Mouse (Mus musculus): Measurements from ENCODE around the gene Vamp8. TPM values are rescaled to one million over a fixed set of nuclear protein-coding genes. Genes with fewer than 3 reads are reported as not detected.

The Vamp8 gene
- total RNA-seq (2021) (10 to 100 TPM; 69.3 to 78.8 TPM), polyA plus RNA-seq (2012; rRNA removed) (85.6 and 112 TPM in 2 replicates)
- long read RNA-seq, transcript Vamp8-202 (2 exons, 2,076 nt) = minor isoform, 7 of 47 reads
- long read RNA-seq, transcript Vamp8-201 (3 exons, 820 nt) = major isoform, 39 of 47 reads
- long read RNA-seq, partial matches to known transcripts = 0 of 47 reads
- long read RNA-seq, other reads (novel, unspliced or antisense) = 1 of 47 reads

DNA sequence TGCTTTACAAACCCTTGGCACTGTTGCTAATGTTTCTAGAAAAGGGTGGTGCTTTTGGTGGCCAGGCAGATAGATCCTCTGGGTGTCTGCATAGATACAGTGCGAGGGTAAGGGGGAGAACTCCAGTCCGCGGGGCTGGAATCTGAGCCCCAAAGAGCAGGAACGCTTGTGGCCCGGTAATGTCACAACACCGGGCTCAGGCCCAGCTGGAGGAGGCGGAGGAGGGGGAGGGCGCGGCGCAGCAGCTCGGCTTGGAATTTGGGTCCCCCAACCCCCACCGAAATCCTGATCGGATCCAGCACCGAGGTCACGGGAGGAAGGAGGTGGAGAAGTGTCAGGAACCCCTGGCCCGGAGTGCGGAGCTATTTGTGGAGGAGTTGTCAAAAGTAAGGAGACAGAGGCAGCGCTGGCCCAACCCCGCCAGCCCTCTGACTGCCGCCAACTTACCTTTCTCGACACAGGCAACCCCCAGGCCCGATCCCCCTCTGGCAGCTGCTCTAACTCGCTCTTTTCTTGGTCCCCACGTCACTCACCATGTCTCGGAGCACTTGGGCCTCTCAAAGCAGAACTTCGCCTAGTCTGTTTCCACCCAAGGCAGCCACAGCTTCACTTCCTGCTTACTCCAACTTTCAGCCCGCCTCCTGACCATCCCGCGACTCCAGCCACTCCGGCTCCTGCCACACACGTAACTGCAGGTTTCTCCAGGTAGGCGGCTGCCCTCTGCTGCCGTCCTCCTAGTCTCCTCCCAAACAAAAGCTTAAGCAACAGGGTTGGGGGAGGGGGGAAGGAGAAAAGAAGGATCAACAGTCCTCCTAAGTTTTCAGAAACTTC is at the start of gene Vamp8:
Vamp8 (minus strand) TSS at position 763 of the 831 bp plus-strand sequence.
- peak; percentile 92 to 94 for DNase-seq
- Histone ChIP-seq H3K36me3 (ENCODE audit: control insufficient read depth, insufficient read depth, low read length) (no peaks in the 10 kb centered on the region), H3K27me3 (ENCODE audit: control insufficient read depth, insufficient read depth, low read length) (no peaks in the 10 kb centered on the region), H3K79me2 (replicated peaks; ENCODE audit: control insufficient read depth, insufficient read depth, low read length) (no peaks in the 10 kb centered on the region), H3K4me1 (ENCODE audit: control insufficient read depth, insufficient read depth, low read length) (peaks cover 7% of the 10 kb centered on the region), H3K4me3 (peak within 1 kb of the TSS; percentile 54), H3K27ac (peak within 1 kb of the TSS; percentile 92), H3K9ac (ENCODE audit: low read depth, low read length) (peak within 1 kb of the TSS; percentile 85)
- TF ChIP-seq POLR2A (IDR thresholded peaks at IDR 0.05; ENCODE audit: insufficient read depth, low read depth, low read length) (peak; percentile 63), EP300 (IDR thresholded peaks at IDR 0.05; ENCODE audit: insufficient read depth, low read depth, low read length) (peak; percentile 61), CTCF (IDR thresholded peaks at IDR 0.05) (no peak)
- WGBS = under 1% methylated on average over 33 of the region's 33 CpGs
- intact Hi-C loops (cut with DNase I) = no loop called here

DNA sequence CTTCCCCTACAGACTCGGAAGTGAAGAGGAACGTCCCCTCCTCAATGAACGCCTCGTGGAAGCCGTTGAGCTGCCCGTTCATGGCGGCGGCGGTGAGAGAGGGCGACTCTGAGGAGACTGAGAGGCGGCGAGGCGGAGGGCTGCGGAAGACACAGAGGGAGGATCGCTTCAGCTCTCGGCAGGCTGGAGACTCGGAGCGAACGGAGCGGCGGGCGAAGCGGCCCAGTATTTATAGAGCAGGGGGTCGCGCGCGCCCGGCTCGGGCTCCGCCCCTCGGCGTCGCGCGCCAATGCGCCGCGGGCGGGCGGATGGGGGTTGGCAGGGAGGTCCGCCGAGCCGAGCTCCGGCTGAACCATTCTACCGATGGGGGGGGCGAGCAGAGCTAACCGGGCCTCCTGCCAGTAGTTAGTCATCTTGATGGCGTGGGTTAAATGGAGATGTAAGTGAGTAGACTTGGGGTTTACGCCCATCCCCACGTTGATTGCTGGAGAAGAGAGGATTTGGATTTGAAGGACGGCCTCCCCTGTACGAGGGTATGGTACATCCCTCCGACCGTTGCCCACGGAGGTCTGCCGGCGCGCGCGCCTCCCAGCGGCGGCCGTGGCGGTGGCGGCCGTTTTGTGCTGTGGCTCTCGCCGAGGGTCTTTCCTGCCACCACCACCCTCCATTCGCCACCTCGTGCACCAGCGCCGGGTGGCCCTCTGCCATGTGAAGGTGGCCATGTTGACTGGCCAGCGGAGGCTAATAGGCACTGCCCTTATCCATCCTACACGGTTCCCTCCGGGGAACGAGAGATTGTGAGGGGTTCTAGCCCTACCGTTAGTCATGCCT is 49.1 kb upstream of the Vamp8 start, which contains the start of gene Mat2a:
Mat2a (minus strand) TSS at position 204 of the 831 bp plus-strand sequence.
- TF ChIP-seq CTCF (IDR thresholded peaks at IDR 0.05) = peak; percentile 93
- TF ChIP-seq POLR2A (IDR thresholded peaks at IDR 0.05; ENCODE audit: insufficient read depth, low read depth, low read length) = peak; percentile 99
- peak; percentile 84 for TF ChIP-seq EP300 (IDR thresholded peaks at IDR 0.05; ENCODE audit: insufficient read depth, low read depth, low read length)
- WGBS = under 1% methylated on average over 76 of the region's 77 CpGs
- peaks cover 4% of the 10 kb centered on the region; the same call in 1 of the 2 replicates for H3K79me2 ChIP-seq (replicated peaks; ENCODE audit: control insufficient read depth, insufficient read depth, low read length)

DNA sequence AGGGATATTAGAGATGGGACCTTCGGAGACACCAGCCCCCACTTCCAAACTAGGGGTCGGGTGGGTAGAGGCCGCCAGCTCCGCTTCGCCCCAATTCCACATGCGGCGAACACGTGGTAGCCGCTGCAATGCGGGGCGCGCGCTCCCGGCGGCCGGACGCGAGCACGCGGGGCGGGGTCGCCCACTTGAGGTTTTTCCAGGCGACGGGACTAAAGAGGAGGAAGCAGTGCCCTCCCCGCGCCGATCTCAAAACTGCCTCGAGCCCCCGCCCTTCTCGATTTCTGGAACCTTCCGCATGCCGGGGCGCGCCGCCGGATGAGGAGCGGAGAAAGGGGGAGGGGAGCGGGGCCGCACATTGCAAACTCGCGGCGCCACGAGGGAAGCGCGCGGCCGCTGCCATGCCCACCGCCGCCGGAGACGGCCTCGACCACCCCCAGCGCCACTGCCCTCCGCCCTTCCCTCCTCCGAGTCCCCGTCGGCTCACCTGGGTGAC is 48.4 kb upstream of the Vamp8 start:
- peak; percentile 95 for DNase-seq
- Histone ChIP-seq H3K9ac (ENCODE audit: low read depth, low read length) (peak overlapping the region; percentile 100), H3K27me3 (ENCODE audit: control insufficient read depth, insufficient read depth, low read length) (no peaks in the 10 kb centered on the region), H3K4me1 (ENCODE audit: control insufficient read depth, insufficient read depth, low read length) (peaks cover 8% of the 10 kb centered on the region), H3K36me3 (ENCODE audit: control insufficient read depth, insufficient read depth, low read length) (peaks cover 41% of the 10 kb centered on the region), H3K79me2 (replicated peaks; ENCODE audit: control insufficient read depth, insufficient read depth, low read length) (peaks cover 4% of the 10 kb centered on the region; the same call in 1 of the 2 replicates), H3K27ac (peak overlapping the region; percentile 97), H3K4me3 (peak overlapping the region; percentile 77)
- peak; percentile 20; the same call in 1 of the 2 replicates for TF ChIP-seq EP300 (IDR thresholded peaks at IDR 0.05; ENCODE audit: insufficient read depth, low read depth, low read length)
- no peak for TF ChIP-seq CTCF (IDR thresholded peaks at IDR 0.05)
- TF ChIP-seq POLR2A (IDR thresholded peaks at IDR 0.05; ENCODE audit: insufficient read depth, low read depth, low read length) = no peak
- intact Hi-C loops (cut with DNase I) = loop anchor here (1.0 kb wide), 1 partner anchor 73 kb away; no protein-coding TSS in a partner anchor
- under 1% methylated on average over 56 of the region's 57 CpGs for WGBS

More for the DNA sequence above, 49.1 kb upstream of the Vamp8 start, which contains the start of gene Mat2a:
- intact Hi-C loops (cut with DNase I) = loop anchor here (1.0 to 5.0 kb wide), 4 partner anchors 23 to 73 kb away; partner anchors contain the start of gene Ggcx
- peaks cover 36% of the 10 kb centered on the region for H3K36me3 ChIP-seq (ENCODE audit: control insufficient read depth, insufficient read depth, low read length)
- no peaks in the 10 kb centered on the region for H3K27me3 ChIP-seq (ENCODE audit: control insufficient read depth, insufficient read depth, low read length)
- DNase-seq = peak; percentile 96 to 97
- peak within 1 kb of the TSS; percentile 77 for H3K4me3 ChIP-seq
- peak within 1 kb of the TSS; percentile 97 for H3K27ac ChIP-seq
- H3K4me1 ChIP-seq (ENCODE audit: control insufficient read depth, insufficient read depth, low read length) = peaks cover 8% of the 10 kb centered on the region
- peak within 1 kb of the TSS; percentile 100 for H3K9ac ChIP-seq (ENCODE audit: low read depth, low read length)

DNA sequence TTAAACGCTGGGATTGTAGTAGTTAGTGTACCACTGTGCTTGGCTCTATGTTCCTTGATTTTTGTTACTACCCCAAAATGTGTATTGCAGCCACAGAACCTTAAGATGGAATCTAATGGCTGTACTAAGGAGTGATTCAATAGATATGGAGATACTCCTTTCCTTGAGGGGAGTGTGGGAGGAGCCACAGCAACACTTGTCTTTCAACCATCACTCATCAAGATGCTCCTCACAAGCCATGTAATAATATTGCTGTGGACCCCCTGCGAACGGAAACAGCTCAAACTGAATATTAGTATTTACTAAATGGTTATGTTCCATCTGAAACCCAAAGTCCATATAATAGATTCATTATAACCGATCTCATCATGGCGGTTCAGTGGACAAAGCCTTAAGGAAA is 47.7 kb upstream of the Vamp8 start:
- 2% methylated on average over 5 of the region's 5 CpGs for WGBS
- Histone ChIP-seq H3K4me1 (ENCODE audit: control insufficient read depth, insufficient read depth, low read length) (peaks cover 8% of the 10 kb centered on the region), H3K79me2 (replicated peaks; ENCODE audit: control insufficient read depth, insufficient read depth, low read length) (peaks cover 4% of the 10 kb centered on the region; the same call in 1 of the 2 replicates), H3K36me3 (ENCODE audit: control insufficient read depth, insufficient read depth, low read length) (peaks cover 48% of the 10 kb centered on the region), H3K27me3 (ENCODE audit: control insufficient read depth, insufficient read depth, low read length) (no peaks in the 10 kb centered on the region), H3K27ac (peak overlapping the region; percentile 97), H3K4me3 (peak overlapping the region; percentile 77), H3K9ac (ENCODE audit: low read depth, low read length) (peak overlapping the region; percentile 100)
- DNase-seq = no peak
- intact Hi-C loops (cut with DNase I) = no loop called here
- TF ChIP-seq POLR2A (IDR thresholded peaks at IDR 0.05; ENCODE audit: insufficient read depth, low read depth, low read length) = no peak
- no peak for TF ChIP-seq CTCF (IDR thresholded peaks at IDR 0.05)
- TF ChIP-seq EP300 (IDR thresholded peaks at IDR 0.05; ENCODE audit: insufficient read depth, low read depth, low read length) = no peak

DNA sequence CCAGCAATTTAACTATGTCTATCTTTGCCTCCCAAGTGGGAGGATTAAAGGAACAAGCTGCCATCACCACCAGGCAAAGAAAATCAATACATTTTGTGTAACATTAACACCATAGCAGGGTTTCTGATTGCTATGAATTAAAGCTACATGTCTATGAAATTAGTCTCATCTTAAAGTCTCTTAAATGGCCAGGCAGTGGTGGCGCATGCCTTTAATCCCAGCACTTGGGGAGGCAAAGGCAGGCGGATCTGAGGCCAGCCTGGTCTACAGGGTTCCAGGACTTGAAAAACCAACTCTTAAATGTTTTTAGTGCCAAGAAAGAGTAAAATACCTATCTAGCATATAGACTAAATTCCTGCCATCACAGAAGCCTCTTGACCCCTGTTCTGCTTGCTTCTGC is 41.6 kb upstream of the Vamp8 start:
- intact Hi-C loops (cut with DNase I) = no loop called here
- DNase-seq = no peak
- no peaks in the 10 kb centered on the region for H3K27me3 ChIP-seq (ENCODE audit: control insufficient read depth, insufficient read depth, low read length)
- H3K27ac ChIP-seq = no peak overlapping the region
- peaks cover 2% of the 10 kb centered on the region for H3K4me1 ChIP-seq (ENCODE audit: control insufficient read depth, insufficient read depth, low read length)
- WGBS = 93% methylated on average over 2 of the region's 2 CpGs
- no peaks in the 10 kb centered on the region for H3K79me2 ChIP-seq (replicated peaks; ENCODE audit: control insufficient read depth, insufficient read depth, low read length)
- TF ChIP-seq POLR2A (IDR thresholded peaks at IDR 0.05; ENCODE audit: insufficient read depth, low read depth, low read length) (peak; percentile 29; the same call in 1 of the 2 replicates), CTCF (IDR thresholded peaks at IDR 0.05) (no peak)
- H3K9ac ChIP-seq (ENCODE audit: low read depth, low read length) = no peak overlapping the region
- no peak overlapping the region for H3K4me3 ChIP-seq
- H3K36me3 ChIP-seq (ENCODE audit: control insufficient read depth, insufficient read depth, low read length) = peaks cover 54% of the 10 kb centered on the region
